Mouse (Mus musculus): ENCODE measurements around the gene S1pr2.

DNA sequence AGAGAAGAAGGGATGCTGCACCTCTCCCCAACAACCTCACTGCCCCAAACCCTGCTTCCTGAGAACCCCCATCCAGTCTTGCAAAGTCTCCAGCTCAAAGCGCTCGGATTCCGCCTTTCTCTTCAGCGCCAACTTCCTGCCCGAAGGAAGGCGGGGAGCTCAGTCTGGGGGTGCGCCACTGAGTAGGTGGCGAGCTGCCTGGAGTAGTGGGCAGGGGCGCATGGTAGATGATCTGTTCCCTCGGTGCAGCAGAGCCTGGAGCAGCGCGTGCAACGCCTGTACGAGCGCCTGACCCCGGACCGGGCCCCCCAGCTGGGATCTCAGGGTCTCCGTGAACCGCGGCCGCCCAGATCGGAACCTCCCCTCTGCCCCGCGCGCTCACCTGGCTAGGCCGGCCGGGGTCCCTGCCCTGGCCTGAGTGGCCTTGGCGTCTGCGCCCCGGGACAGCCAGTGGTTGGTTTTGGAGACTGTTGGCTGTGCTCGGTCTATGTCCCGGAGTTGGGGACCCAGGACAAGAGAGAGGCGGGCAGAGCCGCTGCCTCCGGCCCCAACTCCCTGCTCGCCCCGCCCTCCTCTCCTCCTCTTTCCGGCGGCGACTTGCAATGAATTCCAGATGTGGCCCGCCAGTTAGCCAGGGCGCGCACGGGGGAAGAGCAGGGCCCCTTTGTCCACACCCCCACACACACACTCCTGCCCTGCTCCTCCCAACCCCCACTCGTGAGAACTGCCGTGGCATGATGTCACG, at the start of gene S1pr2:
- TF ChIP-seq CTCF (IDR thresholded peaks at IDR 0.05; ENCODE audit: extremely low read depth, insufficient read depth, insufficient read length, insufficient replicate concordance) = no peak
- TF ChIP-seq POLR2A (IDR thresholded peaks at IDR 0.05; ENCODE audit: low read depth, low read length) = no peak
